8 mouse cellular contexts compared by ENCODE assay signal in the genomic region with DNA sequence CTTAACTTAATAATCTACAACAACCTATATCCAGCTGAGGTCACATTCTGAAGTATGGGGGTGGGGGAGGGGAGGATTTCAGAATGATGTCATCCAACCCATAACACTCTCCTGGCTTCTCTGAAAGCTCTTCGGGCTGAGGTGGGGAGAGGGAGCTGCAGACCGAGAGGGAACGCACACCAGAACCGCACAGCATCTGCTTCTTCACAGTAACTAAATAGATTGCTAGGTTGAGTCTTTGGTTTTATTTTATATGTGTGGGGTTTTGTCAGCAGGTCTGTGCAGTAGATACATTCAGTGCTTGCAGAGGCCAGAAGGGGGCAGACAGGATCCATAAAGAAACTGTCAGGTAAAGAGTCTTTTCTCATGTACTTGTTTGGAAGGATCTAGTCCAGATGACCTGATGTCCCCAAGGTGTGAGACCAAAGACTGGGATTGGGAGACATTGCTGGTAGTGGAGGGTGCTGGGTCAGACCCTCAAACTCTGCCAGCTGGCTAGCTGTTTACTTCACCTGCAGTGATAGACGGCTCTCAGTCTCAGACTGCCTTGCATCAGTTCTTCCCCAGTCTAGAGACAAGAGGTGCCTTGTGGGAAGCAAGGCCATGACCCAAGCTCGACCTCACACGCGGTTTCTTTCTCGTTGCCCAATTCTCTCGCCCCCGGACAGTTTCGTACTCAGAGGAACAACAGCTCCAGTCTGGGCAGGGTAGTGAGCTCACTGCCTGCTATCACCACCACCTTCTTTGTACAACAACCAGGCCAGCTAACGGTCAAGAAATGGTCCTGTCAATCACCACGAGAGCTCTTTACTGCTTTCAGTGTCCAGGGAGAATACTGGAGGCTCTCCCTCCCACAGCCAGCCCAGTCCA.
DNase-seq lines count a peak whose midpoint lies in the region; ATAC-seq and TF ChIP-seq lines count a peak whose summit lies in the region.

No protein-coding gene starts in this region.

- no peak overlapping the region for H3K4me2 ChIP-seq in embryonic facial prominence, embryonic 12.5 days (replicated peaks)
- H3K4me2 ChIP-seq in intestine, postnatal 0 days (replicated peaks; ENCODE audit: low read depth): no peak overlapping the region

- peaks cover 27% of the 10 kb centered on the region for H3K4me1 ChIP-seq in embryonic facial prominence, embryonic 12.5 days
- H3K4me1 ChIP-seq in intestine, postnatal 0 days (replicated peaks; ENCODE audit: control insufficient read depth, insufficient read depth, low read length): no peaks in the 10 kb centered on the region; the same call in 1 of the 2 replicates

- peak overlapping the region; percentile 75 for H3K27ac ChIP-seq in embryonic facial prominence, embryonic 12.5 days
- H3K27ac ChIP-seq in intestine, postnatal 0 days (ENCODE audit: low read depth, low read length): no peak overlapping the region

- H3K9ac ChIP-seq in embryonic facial prominence, embryonic 12.5 days: no peak overlapping the region
- no peak overlapping the region for H3K9ac ChIP-seq in intestine, postnatal 0 days (ENCODE audit: low read depth, low read length)

- 46% methylated on average over 14 of the region's 14 CpGs for WGBS in embryonic facial prominence, embryonic 12.5 days
- WGBS in intestine, postnatal 0 days: 70% methylated on average over 14 of the region's 14 CpGs

- ATAC-seq in embryonic facial prominence, embryonic 12.5 days (ENCODE audit: insufficient number of reproducible peaks, insufficient read depth, low FRiP score, low TSS enrichment): peak; percentile 68
- no peak; the same call in 1 of the 2 replicates for ATAC-seq in intestine, postnatal 0 days
- ATAC-seq in megakaryocyte progenitor cell, adult 5-6 weeks (replicated peaks; ENCODE audit: poor library complexity): peak; percentile 67

- peak; percentile 26 for DNase-seq in right cerebral cortex, postnatal 10 days (ENCODE audit: low spot score in 2 of 2)
- DNase-seq in right cerebral cortex, postnatal 14 days: no peak
- no peak for DNase-seq in thymus, postnatal 0 days (ENCODE audit: low spot score)
- no peak for DNase-seq in gastrocnemius, adult 8-10 months (ENCODE audit: low spot score in 2 of 2)
- no peak for DNase-seq in gastrocnemius, adult 18-20 months (ENCODE audit: low spot score)

- no peak overlapping the region for H3K4me3 ChIP-seq in embryonic facial prominence, embryonic 12.5 days
- H3K4me3 ChIP-seq in intestine, postnatal 0 days (ENCODE audit: low read depth, low read length): no peak overlapping the region

- peak; percentile 67 for TF ChIP-seq CTCF in intestine, postnatal 0 days (IDR thresholded peaks at IDR 0.05; ENCODE audit: low read depth)

- H3K36me3 ChIP-seq in embryonic facial prominence, embryonic 12.5 days: no peaks in the 10 kb centered on the region
- H3K36me3 ChIP-seq in intestine, postnatal 0 days (ENCODE audit: control insufficient read depth, insufficient read depth): no peaks in the 10 kb centered on the region

- H3K9me3 ChIP-seq in embryonic facial prominence, embryonic 12.5 days: no peaks in the 10 kb centered on the region
- H3K9me3 ChIP-seq in intestine, postnatal 0 days (ENCODE audit: control insufficient read depth): no peaks in the 10 kb centered on the region

- H3K27me3 ChIP-seq in embryonic facial prominence, embryonic 12.5 days: no peaks in the 10 kb centered on the region
- H3K27me3 ChIP-seq in intestine, postnatal 0 days (replicated peaks; ENCODE audit: control insufficient read depth, insufficient read depth, low read length): no peaks in the 10 kb centered on the region

Comparison
In these comparisons a context has a peak if more than half of its experiments do, and no peak if none do; other contexts are left out.
1. DNase-seq: peak in right cerebral cortex, postnatal 10 days (2 of 2); none in right cerebral cortex, postnatal 14 days (single experiment), thymus, postnatal 0 days (single experiment), gastrocnemius, adult 8-10 months (0 of 2) and gastrocnemius, adult 18-20 months (single experiment).